ENCODE assay signal across 31 mouse cellular contexts in genomic region chr17:55292656-55293055, GRCm38 (mm10).
DNase-seq lines count a peak whose midpoint lies in the region; ATAC-seq and TF ChIP-seq lines count a peak whose summit lies in the region.
"Had no signal": no experiment of that assay in that cellular context is flagged by ENCODE, and none has a peak within 500 bp of the region (broad histone marks: within the 10 kb centered on the region; RNA-seq: fewer than 3 reads in every experiment).

No protein-coding gene starts in this region.

- ATAC-seq in frontal cortex, adult (ENCODE audit: low TSS enrichment): peak; percentile 92
- ATAC-seq: forebrain, embryonic 15.5 days; hindbrain, postnatal 0 days; inflammation-experienced regulatory T-cells, adult 6 months; Patski had no signal

- no peak overlapping the region for H3K27ac ChIP-seq in gastrocnemius, adult 2 months
- H3K27ac ChIP-seq: embryonic facial prominence, embryonic 10.5 days; embryonic facial prominence, embryonic 13.5 days; forebrain, embryonic 12.5 days; forebrain, embryonic 15.5 days; heart, adult 2 months; heart, embryonic 10.5 days; heart, embryonic 13.5 days; hindbrain, embryonic 14.5 days; hindbrain, postnatal 0 days had no signal

- DNase-seq in frontal cortex, postnatal 10 days (ENCODE audit: low spot score in 2 of 2): no peak
- DNase-seq in left cerebral cortex, adult 11 months (ENCODE audit: low spot score): peak; percentile 30
- DNase-seq in left cerebral cortex, postnatal 4 days: no peak
- peak; percentile 62 for DNase-seq in right cerebral cortex, adult 18-20 months
- DNase-seq in right cerebral cortex, postnatal 14 days: no peak
- peak; percentile 71 for DNase-seq in telencephalon, adult 2 months (ENCODE audit: low read depth, low spot score)
- DNase-seq in gastrocnemius, adult 2 months: no peak
- DNase-seq: adrenal gland, adult 2 months; adrenal gland, postnatal 14 days; cerebellum, adult 11-12 months; cerebellum, adult 8-10 months; cerebellum, postnatal 10 days; cerebellum, postnatal 36 days; embryo, embryonic 11 days; gastrocnemius, postnatal 10 days; gastrocnemius, postnatal 36 days; heart, adult 2 months; heart, postnatal 14 days; heart, postnatal 4 days had no signal

- H3K4me3 ChIP-seq in gastrocnemius, adult 2 months: no peak overlapping the region
- H3K4me3 ChIP-seq: embryonic facial prominence, embryonic 10.5 days; embryonic facial prominence, embryonic 13.5 days; erythroblast, embryonic 14.5 days; forebrain, embryonic 12.5 days; forebrain, embryonic 15.5 days; heart, adult 2 months; heart, embryonic 10.5 days; heart, embryonic 13.5 days had no signal

- TF ChIP-seq CTCF in gastrocnemius, adult 2 months (IDR thresholded peaks at IDR 0.05): no peak

- intact Hi-C loops in left cerebral cortex, postnatal 4 days (cut with DNase I): no loop called here
- intact Hi-C loops in gastrocnemius, adult 2 months (cut with DNase I): no loop called here

Comparison
In these comparisons a context has a peak if more than half of its experiments do, and no peak if none do; other contexts are left out.
1. DNase-seq: peak in left cerebral cortex, adult 11 months (single experiment), right cerebral cortex, adult 18-20 months (single experiment) and telencephalon, adult 2 months (single experiment); none in frontal cortex, postnatal 10 days (0 of 2), left cerebral cortex, postnatal 4 days (single experiment), right cerebral cortex, postnatal 14 days (single experiment) and gastrocnemius, adult 2 months (single experiment).